Mouse (Mus musculus) cerebellum, adult 2 months (tissue): ENCODE data around the gene Akap5.

ENCODE experiments used
- CTCF ChIP-seq: fragments of 200-500 bp; IDR thresholded peaks from 2 replicates; pipeline ENCODE4 v1.5.1; 2011; ENCODE audit warnings: low read depth, mild to moderate bottlenecking, control low read depth, low read length, moderate library complexity, borderline replicate concordance; ENCODE audit not compliant: insufficient read depth
- POLR2A ChIP-seq: fragments of 200-500 bp; IDR thresholded peaks from 2 replicates; pipeline ENCODE4 v1.6.1; 2011; ENCODE audit warnings: low read length, control low read depth, borderline replicate concordance; ENCODE audit not compliant: insufficient read depth

DNA sequence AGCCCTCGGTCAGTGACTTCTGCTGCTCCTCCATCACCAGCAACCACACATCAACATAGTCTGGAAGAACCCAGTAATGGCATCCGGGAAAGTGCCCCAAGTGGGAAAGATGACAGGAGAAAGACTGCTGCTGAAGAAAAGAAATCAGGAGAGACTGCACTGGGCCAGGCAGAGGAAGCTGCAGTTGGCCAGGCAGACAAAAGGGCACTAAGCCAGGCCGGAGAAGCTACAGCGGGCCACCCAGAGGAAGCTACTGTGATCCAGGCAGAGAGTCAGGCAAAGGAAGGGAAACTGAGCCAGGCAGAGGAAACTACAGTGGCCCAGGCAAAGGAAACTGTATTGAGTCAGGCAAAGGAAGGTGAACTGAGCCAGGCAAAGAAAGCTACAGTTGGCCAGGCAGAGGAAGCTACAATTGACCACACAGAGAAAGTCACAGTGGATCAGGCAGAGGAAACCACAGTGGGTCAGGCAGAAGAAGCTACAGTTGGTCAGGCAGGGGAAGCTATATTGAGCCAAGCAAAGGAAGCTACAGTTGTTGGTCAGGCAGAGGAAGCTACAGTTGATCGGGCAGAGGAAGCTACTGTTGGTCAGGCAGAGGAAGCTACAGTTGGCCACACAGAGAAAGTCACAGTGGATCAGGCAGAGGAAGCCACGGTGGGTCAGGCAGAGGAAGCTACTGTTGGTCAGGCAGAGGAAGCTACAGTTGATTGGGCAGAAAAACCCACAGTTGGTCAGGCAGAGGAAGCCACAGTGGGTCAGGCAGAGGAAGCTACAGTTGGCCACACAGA is 4.1 kb downstream of the Akap5 start:
- TF ChIP-seq CTCF (no peak), POLR2A (no peak)
